Mouse (Mus musculus): Measurements from ENCODE around the gene Exoc3l2.
"Not testable (repeated sequence)": the region's sequence is repeated elsewhere in the genome, so short reads cannot be mapped to it uniquely, and the experiment has no call there.

Exoc3l2 gene

GRCm38 (mm10) chr7:19489525-19489924, 26.4 kb downstream of the Exoc3l2 start:
- no peak for DNase-seq (ENCODE audit: low spot score)

GRCm38 (mm10) chr7:19491731-19492130, 28.6 kb downstream of the Exoc3l2 start:
- DNase-seq (ENCODE audit: low spot score) = no peak

GRCm38 (mm10) chr7:19494751-19495474, 31.8 kb downstream of the Exoc3l2 start:
- DNase-seq (ENCODE audit: low spot score) = no peak

- DNase-seq (ENCODE audit: low spot score) = no peak
Measured at GRCm38 (mm10) chr7:19495521-19496213, 32.5 kb downstream of the Exoc3l2 start.

GRCm38 (mm10) chr7:19496214-19496555, 33.1 kb downstream of the Exoc3l2 start:
- DNase-seq (ENCODE audit: low spot score) = no peak

GRCm38 (mm10) chr7:19498326-19498725, 35.2 kb downstream of the Exoc3l2 start:
- no peak for DNase-seq (ENCODE audit: low spot score)

GRCm38 (mm10) chr7:19500420-19501363, 37.6 kb downstream of the Exoc3l2 start:
- DNase-seq (ENCODE audit: low spot score) = no peak

- no peak for DNase-seq (ENCODE audit: low spot score)
Measured at GRCm38 (mm10) chr7:19501658-19502057, 38.5 kb downstream of the Exoc3l2 start.

- DNase-seq (ENCODE audit: low spot score) = no peak
Measured at GRCm38 (mm10) chr7:19503481-19504068, 40.4 kb downstream of the Exoc3l2 start.

GRCm38 (mm10) chr7:19506326-19506725, 43.2 kb downstream of the Exoc3l2 start:
- no peak for DNase-seq (ENCODE audit: low spot score)

- no peak for DNase-seq (ENCODE audit: low spot score)
Measured at GRCm38 (mm10) chr7:19506969-19507611, 44.0 kb downstream of the Exoc3l2 start.

GRCm38 (mm10) chr7:19507612-19507981, 44.5 kb downstream of the Exoc3l2 start:
- DNase-seq (ENCODE audit: low spot score) = no peak

GRCm38 (mm10) chr7:19508150-19508923, 45.2 kb downstream of the Exoc3l2 start, which contains the start of the genes Bloc1s3 and Trappc6a:
TSS of gene Bloc1s3 (minus strand) at chr7:19508367.
TSS of gene Trappc6a (plus strand) at chr7:19508395.
- DNase-seq (ENCODE audit: low spot score) = peak; percentile 96

GRCm38 (mm10) chr7:19508924-19509568, 45.9 kb downstream of the Exoc3l2 start:
- peak; percentile 33 for DNase-seq (ENCODE audit: low spot score)

- no peak for DNase-seq (ENCODE audit: low spot score)
Measured at GRCm38 (mm10) chr7:19509786-19510185, 46.7 kb downstream of the Exoc3l2 start.

- not testable (repeated sequence) for DNase-seq (ENCODE audit: low spot score)
Measured at GRCm38 (mm10) chr7:19511934-19512333, 48.8 kb downstream of the Exoc3l2 start.

GRCm38 (mm10) chr7:19512353-19512752, 49.2 kb downstream of the Exoc3l2 start:
- no peak for DNase-seq (ENCODE audit: low spot score)

GRCm38 (mm10) chr7:19517652-19518365, 54.7 kb downstream of the Exoc3l2 start, which contains the start of gene Nkpd1:
TSS of gene Nkpd1 (plus strand) at chr7:19517838.
- no peak for DNase-seq (ENCODE audit: low spot score)

GRCm38 (mm10) chr7:19520032-19520431, 56.9 kb downstream of the Exoc3l2 start:
- DNase-seq (ENCODE audit: low spot score) = no peak
